Mouse (Mus musculus): ENCODE data around the gene Tnks2.

- TF ChIP-seq CTCF (IDR thresholded peaks at IDR 0.05; ENCODE audit: low read depth, low read length) (no peak), POLR2A (IDR thresholded peaks at IDR 0.05; ENCODE audit: borderline replicate concordance, low read depth, low read length) (no peak)
These were observed 88.0 kb downstream of the Tnks2 start for GRCm38 (mm10) chr19:36922015-36922414.
